Mouse (Mus musculus) hematopoietic stem cell, adult 5-6 weeks (primary cell): ENCODE measurements around the gene Kctd6. TPM values are rescaled to one million over a fixed set of nuclear protein-coding genes. Genes with fewer than 3 reads are reported as not detected.
"Not testable (repeated sequence)": the region's sequence is repeated elsewhere in the genome, so short reads cannot be mapped to it uniquely, and the experiment has no call there.

Source experiments
- ATAC-seq, 2 experiments: fragments of 125-278 bp in 1 of 2; replicated peaks in 1 of 2; 2 replicates each; pipeline ENCODE4 v1.8.0; 2016 to 2017; ENCODE audit warnings: inconsistent platforms in 2 of 2, mild to moderate bottlenecking in 2 of 2, moderate number of reproducible peaks in 2 of 2, low read depth in 1 of 2, moderate TSS enrichment in 1 of 2; ENCODE audit not compliant: low FRiP score in 2 of 2, poor library complexity in 2 of 2, severe bottlenecking in 2 of 2, insufficient read depth in 1 of 2, low TSS enrichment in 1 of 2
- total RNA-seq: library from RNA; stranded (forward); fragments of 172-1452, 232-1000 nt; gene quantifications from 2 replicates; pipeline ENCODE4 v1.2.3, GENCODE M21; 2017

The Kctd6 gene
- total RNA-seq, 1 experiment from 2014 or later = 5.6 TPM

- no peak for ATAC-seq
These were observed 48.3 kb downstream of the Kctd6 start for GRCm38 (mm10) chr14:8262242-8262641.

GRCm38 (mm10) chr14:8264378-8264777 lies 50.4 kb downstream of the Kctd6 start:
- no peak for ATAC-seq

- not testable (repeated sequence) for ATAC-seq
These were observed 57.3 kb downstream of the Kctd6 start for GRCm38 (mm10) chr14:8271281-8271680.

Other genes starting within 250 kb of the Kctd6 start
- gene Dnase1l3, start 219.6 kb upstream of the Kctd6 start, total RNA-seq = 0.13 TPM in 1 of 2 replicates, not detected in the other
- 5.1 and 6.6 TPM in 2 replicates for gene Abhd6, start 211.2 kb upstream of the Kctd6 start, total RNA-seq
- 45.2 and 83.2 TPM in 2 replicates for gene Rpp14, start 133.8 kb upstream of the Kctd6 start, total RNA-seq
- gene Pxk, start 115.9 kb upstream of the Kctd6 start, total RNA-seq = 15.1 and 21.4 TPM in 2 replicates
- gene Pdhb, start 41.1 kb upstream of the Kctd6 start, total RNA-seq = 138 and 166 TPM in 2 replicates
- gene Acox2, start 45.2 kb downstream of the Kctd6 start, total RNA-seq = not detected in 2 replicates
- not detected in 2 replicates for gene Fam107a, start 103.9 kb downstream of the Kctd6 start, total RNA-seq
- gene Oit1, start 164.6 kb downstream of the Kctd6 start, total RNA-seq = not detected in 2 replicates